Mouse (Mus musculus) granulocyte monocyte progenitor cell, adult 5-6 weeks (primary cell): ENCODE data around the gene Olfr1044. TPM values are rescaled to one million over a fixed set of nuclear protein-coding genes. Genes with fewer than 3 reads are reported as not detected.

Experiments used
- ATAC-seq: replicated peaks from 2 replicates; pipeline ENCODE4 v1.8.0; 2016; ENCODE audit warnings: mild to moderate bottlenecking, moderate TSS enrichment, inconsistent platforms; ENCODE audit not compliant: poor library complexity, severe bottlenecking
- total RNA-seq, 2 experiments: library from RNA; stranded (forward) in 1 of 2; stranded (reverse) in 1 of 2; fragments of 200-712, 200-1000 nt in 1 of 2; fragments of >200 nt in 1 of 2; fragmentation: Nextera tagmentation in 1 of 2; gene quantifications; 2 replicates each; pipeline ENCODE4 v1.2.3; 2014 to 2017

Gene Olfr1044
- total RNA-seq (2014; fragmentation: Nextera tagmentation): not detected in 2 replicates
- total RNA-seq (2017): not detected in 2 replicates

- no peak for ATAC-seq
These were observed at the start of gene Olfr1044 for GRCm38 (mm10) chr2:86177720-86178119. TSS of gene Olfr1044 (minus strand) at chr2:86177820.

DNA sequence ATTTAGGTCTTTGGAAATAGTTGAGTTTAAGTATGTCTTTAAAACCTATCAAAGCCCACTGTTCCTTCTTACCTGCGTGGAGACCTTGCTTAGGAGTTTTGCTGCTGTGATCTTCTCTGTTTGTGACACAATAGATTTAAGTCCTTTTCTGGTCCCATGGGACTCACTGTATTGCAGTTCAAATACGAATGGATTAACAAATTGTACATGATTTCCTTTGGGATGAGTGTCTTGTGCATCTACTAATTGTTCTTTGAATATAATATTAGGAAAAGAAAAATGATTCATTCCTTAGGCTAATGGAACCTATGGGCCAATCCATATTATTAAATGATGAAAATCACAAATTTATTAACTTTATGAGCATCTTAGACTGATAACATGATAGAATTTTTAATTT is 41.6 kb upstream of the Olfr1044 start, which contains the start of gene Olfr1046:
Olfr1046 (minus strand) TSS at position 101 of the 400 bp plus-strand sequence.
- no peak for ATAC-seq

DNA sequence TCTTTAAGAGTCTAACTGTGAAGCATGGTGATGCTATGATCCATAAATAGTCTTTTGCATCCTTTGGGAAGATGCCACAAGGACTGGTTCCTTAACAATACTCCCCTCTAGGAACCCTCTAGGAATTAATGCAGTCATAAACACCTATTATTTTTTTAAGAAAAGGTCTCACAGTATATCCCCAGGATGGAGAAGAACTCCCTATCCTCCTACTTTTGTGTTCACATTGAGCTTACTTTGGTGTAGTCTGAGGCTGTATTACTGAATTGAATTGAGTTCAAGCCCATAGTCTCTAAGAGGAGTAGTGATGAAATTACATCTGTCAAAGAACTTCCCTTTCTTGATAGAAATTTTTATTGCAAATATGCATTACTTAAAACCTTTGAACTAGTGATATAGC is 25.3 kb upstream of the Olfr1044 start, which contains the start of gene Olfr1045:
Olfr1045 (minus strand) TSS at position 101 of the 400 bp plus-strand sequence.
- ATAC-seq: no peak

DNA sequence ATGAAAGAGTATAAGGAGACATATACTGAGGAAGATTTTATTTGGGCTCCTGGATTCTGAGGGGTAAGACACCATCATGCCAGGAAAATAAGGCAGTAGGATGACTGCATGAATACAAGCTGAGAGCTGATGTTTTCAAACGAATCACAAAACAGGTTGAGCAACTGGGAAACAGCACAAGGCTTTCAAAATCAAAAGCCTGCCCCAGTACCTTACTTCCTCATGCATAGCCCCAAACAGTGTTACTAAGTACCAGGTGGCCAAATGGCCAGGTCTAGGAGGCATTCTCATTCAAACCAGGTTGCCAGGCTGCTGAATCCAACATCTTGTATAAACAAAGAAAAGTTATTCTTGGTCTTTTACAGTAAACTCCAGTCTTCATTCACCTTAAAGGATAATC is 18.2 kb upstream of the Olfr1044 start:
- ATAC-seq: no peak

DNA sequence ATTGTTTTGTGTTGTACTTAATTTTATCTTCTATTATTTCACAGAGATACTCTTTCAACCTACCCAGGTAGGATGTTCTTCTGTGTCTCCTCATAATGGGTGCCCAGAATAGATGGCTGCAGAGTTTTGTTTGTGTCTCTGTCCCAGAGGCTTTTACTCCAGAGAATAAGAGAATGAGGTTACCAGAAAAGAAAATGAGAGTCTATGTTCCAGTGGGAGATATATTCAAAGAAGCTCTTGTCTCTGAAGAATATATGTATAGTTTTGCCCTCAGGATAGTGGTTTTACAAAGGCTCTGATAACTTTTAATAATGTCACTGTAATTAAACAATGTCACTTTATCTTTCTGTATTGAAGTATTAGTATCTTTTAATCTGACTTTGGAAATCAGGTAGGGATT is 8.0 kb upstream of the Olfr1044 start, which contains the start of gene Olfr52:
Olfr52 (minus strand) TSS at position 101 of the 400 bp plus-strand sequence.
- ATAC-seq: no peak

GRCm38 (mm10) chr2:86179950-86180349 is 2.3 kb upstream of the Olfr1044 start:
- ATAC-seq: no peak

- peak; percentile 93 for ATAC-seq
These were observed 2.2 kb downstream of the Olfr1044 start for GRCm38 (mm10) chr2:86175422-86175821.

DNA sequence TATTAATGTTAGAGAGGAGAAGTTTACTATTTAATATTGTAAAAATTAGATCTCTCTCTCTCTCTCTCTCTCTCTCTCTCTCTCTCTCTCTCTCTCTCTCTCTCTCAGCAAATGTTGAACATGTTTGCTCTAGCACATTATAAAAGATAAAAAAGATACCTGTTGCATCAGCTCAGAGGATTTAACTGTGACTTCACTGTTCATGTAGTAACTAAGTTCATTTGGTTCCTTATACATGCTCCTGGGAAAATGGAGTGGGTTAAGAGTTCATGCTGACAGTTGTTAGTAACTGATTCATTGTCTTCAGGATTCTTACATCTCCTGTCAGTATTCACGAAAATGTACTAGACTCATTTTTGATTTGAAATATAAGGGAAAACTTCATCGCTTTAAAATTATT is 10.2 kb downstream of the Olfr1044 start, which contains the start of gene Olfr1043:
Olfr1043 (minus strand) TSS at position 101 of the 400 bp plus-strand sequence.
- ATAC-seq: no peak

DNA sequence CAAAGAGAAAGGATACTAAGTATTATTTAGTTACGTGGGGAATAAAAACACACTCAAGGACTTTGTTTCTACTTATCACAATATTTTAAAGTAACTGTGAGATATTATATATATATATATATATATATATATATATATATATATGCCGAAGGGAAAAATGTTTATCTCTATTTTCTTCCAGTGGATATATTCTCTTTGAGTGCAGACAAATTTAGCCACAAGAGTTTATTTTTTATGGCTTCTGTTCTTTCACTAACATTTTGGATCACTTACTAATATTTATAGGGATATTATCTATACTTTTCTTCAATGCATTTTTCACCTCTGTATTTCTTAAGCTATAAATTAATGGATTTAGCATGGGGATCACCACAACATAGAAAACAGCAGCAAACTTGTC is 15.9 kb downstream of the Olfr1044 start, which contains the start of gene Olfr1042:
Olfr1042 (minus strand) TSS at position 101 of the 400 bp plus-strand sequence.
- no peak for ATAC-seq

GRCm38 (mm10) chr2:86146632-86147031 is 31.0 kb downstream of the Olfr1044 start, which contains the start of gene Olfr1040:
TSS of gene Olfr1040 (minus strand) at chr2:86146732.
- ATAC-seq: no peak

GRCm38 (mm10) chr2:86135828-86136227 is 41.8 kb downstream of the Olfr1044 start, which contains the start of gene Olfr1039:
TSS of gene Olfr1039 (minus strand) at chr2:86135928.
- no peak for ATAC-seq

Other genes with a start within 250 kb of the Olfr1044 start
- not detected in 2 replicates for gene Olfr1028, start 227.4 kb downstream of the Olfr1044 start, total RNA-seq (2014; fragmentation: Nextera tagmentation)
- gene Olfr1028, start 227.4 kb downstream of the Olfr1044 start, total RNA-seq (2017): not detected in 2 replicates
- not detected in 2 replicates for gene Olfr1029, start 203.9 kb downstream of the Olfr1044 start, total RNA-seq (2014; fragmentation: Nextera tagmentation)
- gene Olfr1029, start 203.9 kb downstream of the Olfr1044 start, total RNA-seq (2017): not detected in 2 replicates
- not detected in 2 replicates for gene Olfr1030, start 198.5 kb downstream of the Olfr1044 start, total RNA-seq (2014; fragmentation: Nextera tagmentation)
- not detected in 2 replicates for gene Olfr1030, start 198.5 kb downstream of the Olfr1044 start, total RNA-seq (2017)
- not detected in 2 replicates for gene Olfr1031, start 187.5 kb downstream of the Olfr1044 start, total RNA-seq (2014; fragmentation: Nextera tagmentation)
- gene Olfr1031, start 187.5 kb downstream of the Olfr1044 start, total RNA-seq (2017): not detected in 2 replicates
- gene Olfr1032, start 172.3 kb downstream of the Olfr1044 start, total RNA-seq (2014; fragmentation: Nextera tagmentation): not detected in 2 replicates
- gene Olfr1032, start 172.3 kb downstream of the Olfr1044 start, total RNA-seq (2017): not detected in 2 replicates
- 0.71 TPM in 1 of 2 replicates, not detected in the other for gene Olfr1033, start 157.2 kb downstream of the Olfr1044 start, total RNA-seq (2014; fragmentation: Nextera tagmentation)
- not detected in 2 replicates for gene Olfr1033, start 157.2 kb downstream of the Olfr1044 start, total RNA-seq (2017)
- not detected in 2 replicates for gene Olfr1034, start 132.0 kb downstream of the Olfr1044 start, total RNA-seq (2014; fragmentation: Nextera tagmentation)
- not detected in 2 replicates for gene Olfr1034, start 132.0 kb downstream of the Olfr1044 start, total RNA-seq (2017)
- gene Olfr1036, start 103.8 kb downstream of the Olfr1044 start, total RNA-seq (2014; fragmentation: Nextera tagmentation): not detected in 2 replicates
- gene Olfr1036, start 103.8 kb downstream of the Olfr1044 start, total RNA-seq (2017): not detected in 2 replicates
- not detected in 2 replicates for gene Olfr1037, start 90.4 kb downstream of the Olfr1044 start, total RNA-seq (2014; fragmentation: Nextera tagmentation)
- not detected in 2 replicates for gene Olfr1037, start 90.4 kb downstream of the Olfr1044 start, total RNA-seq (2017)
- not detected in 2 replicates for gene Olfr1039, start 41.9 kb downstream of the Olfr1044 start, total RNA-seq (2014; fragmentation: Nextera tagmentation)
- gene Olfr1039, start 41.9 kb downstream of the Olfr1044 start, total RNA-seq (2017): not detected in 2 replicates
- gene Olfr1040, start 31.1 kb downstream of the Olfr1044 start, total RNA-seq (2014; fragmentation: Nextera tagmentation): not detected in 2 replicates
- gene Olfr1040, start 31.1 kb downstream of the Olfr1044 start, total RNA-seq (2017): not detected in 2 replicates
- not detected in 2 replicates for gene Olfr1042, start 16.0 kb downstream of the Olfr1044 start, total RNA-seq (2014; fragmentation: Nextera tagmentation)
- gene Olfr1042, start 16.0 kb downstream of the Olfr1044 start, total RNA-seq (2017): not detected in 2 replicates
- gene Olfr1043, start 10.3 kb downstream of the Olfr1044 start, total RNA-seq (2014; fragmentation: Nextera tagmentation): not detected in 2 replicates
- not detected in 2 replicates for gene Olfr1043, start 10.3 kb downstream of the Olfr1044 start, total RNA-seq (2017)
- not detected in 2 replicates for gene Olfr52, start 7.9 kb upstream of the Olfr1044 start, total RNA-seq (2014; fragmentation: Nextera tagmentation)
- not detected in 2 replicates for gene Olfr52, start 7.9 kb upstream of the Olfr1044 start, total RNA-seq (2017)
- not detected in 2 replicates for gene Olfr1045, start 25.2 kb upstream of the Olfr1044 start, total RNA-seq (2014; fragmentation: Nextera tagmentation)
- not detected in 2 replicates for gene Olfr1045, start 25.2 kb upstream of the Olfr1044 start, total RNA-seq (2017)
- not detected in 2 replicates for gene Olfr1046, start 41.5 kb upstream of the Olfr1044 start, total RNA-seq (2014; fragmentation: Nextera tagmentation)
- gene Olfr1046, start 41.5 kb upstream of the Olfr1044 start, total RNA-seq (2017): not detected in 2 replicates
- gene Olfr1047, start 53.6 kb upstream of the Olfr1044 start, total RNA-seq (2014; fragmentation: Nextera tagmentation): not detected in 2 replicates
- not detected in 2 replicates for gene Olfr1047, start 53.6 kb upstream of the Olfr1044 start, total RNA-seq (2017)
- gene Olfr1048, start 62.5 kb upstream of the Olfr1044 start, total RNA-seq (2014; fragmentation: Nextera tagmentation): not detected in 2 replicates
- gene Olfr1048, start 62.5 kb upstream of the Olfr1044 start, total RNA-seq (2017): not detected in 2 replicates
- gene Olfr1049, start 80.5 kb upstream of the Olfr1044 start, total RNA-seq (2014; fragmentation: Nextera tagmentation): not detected in 2 replicates
- gene Olfr1049, start 80.5 kb upstream of the Olfr1044 start, total RNA-seq (2017): not detected in 2 replicates
- not detected in 2 replicates for gene Olfr1051, start 101.3 kb upstream of the Olfr1044 start, total RNA-seq (2014; fragmentation: Nextera tagmentation)
- gene Olfr1051, start 101.3 kb upstream of the Olfr1044 start, total RNA-seq (2017): not detected in 2 replicates
- not detected in 2 replicates for gene Olfr1052, start 114.6 kb upstream of the Olfr1044 start, total RNA-seq (2014; fragmentation: Nextera tagmentation)
- not detected in 2 replicates for gene Olfr1052, start 114.6 kb upstream of the Olfr1044 start, total RNA-seq (2017)
- not detected in 2 replicates for gene Olfr1053, start 137.5 kb upstream of the Olfr1044 start, total RNA-seq (2014; fragmentation: Nextera tagmentation)
- not detected in 2 replicates for gene Olfr1053, start 137.5 kb upstream of the Olfr1044 start, total RNA-seq (2017)
- not detected in 2 replicates for gene Olfr1054, start 157.6 kb upstream of the Olfr1044 start, total RNA-seq (2014; fragmentation: Nextera tagmentation)
- not detected in 2 replicates for gene Olfr1054, start 157.6 kb upstream of the Olfr1044 start, total RNA-seq (2017)
- not detected in 2 replicates for gene Olfr1055, start 172.5 kb upstream of the Olfr1044 start, total RNA-seq (2014; fragmentation: Nextera tagmentation)
- not detected in 2 replicates for gene Olfr1055, start 172.5 kb upstream of the Olfr1044 start, total RNA-seq (2017)
- not detected in 2 replicates for gene Olfr1056, start 184.6 kb upstream of the Olfr1044 start, total RNA-seq (2014; fragmentation: Nextera tagmentation)
- gene Olfr1056, start 184.6 kb upstream of the Olfr1044 start, total RNA-seq (2017): not detected in 2 replicates
- gene Olfr1057, start 200.6 kb upstream of the Olfr1044 start, total RNA-seq (2014; fragmentation: Nextera tagmentation): not detected in 2 replicates
- not detected in 2 replicates for gene Olfr1057, start 200.6 kb upstream of the Olfr1044 start, total RNA-seq (2017)
- gene Olfr1058, start 210.7 kb upstream of the Olfr1044 start, total RNA-seq (2014; fragmentation: Nextera tagmentation): not detected in 2 replicates
- gene Olfr1058, start 210.7 kb upstream of the Olfr1044 start, total RNA-seq (2017): not detected in 2 replicates
- not detected in 2 replicates for gene Olfr1061, start 236.2 kb upstream of the Olfr1044 start, total RNA-seq (2014; fragmentation: Nextera tagmentation)
- not detected in 2 replicates for gene Olfr1061, start 236.2 kb upstream of the Olfr1044 start, total RNA-seq (2017)
- not detected in 2 replicates for gene Olfr1062, start 248.9 kb upstream of the Olfr1044 start, total RNA-seq (2014; fragmentation: Nextera tagmentation)
- gene Olfr1062, start 248.9 kb upstream of the Olfr1044 start, total RNA-seq (2017): not detected in 2 replicates